Mouse (Mus musculus) hindbrain, embryonic 16.5 days (tissue): ENCODE measurements at regions not wholly inside any gene's neighbourhood (a gene's known extent, or its start where the extent isn't known, plus 50 kb on each side); places are given as distances from the start of the nearest gene placed in this dataset.
A peak's percentile ranks its signal among the peaks of the same experiment; 100 is the strongest.

ENCODE experiments used
- ATAC-seq: fragments of 200-750 bp; cut with Nextera tagmentation; 2 replicates; pipeline ENCODE4 v1.8.0; 2017; ENCODE audit warnings: moderate TSS enrichment, moderate library complexity
- H3K27ac ChIP-seq: fragments of 300-500 bp; sonication (generic); 2 replicates; pipeline ENCODE4 v1.5.1; 2014; ENCODE audit warnings: low read depth, mild to moderate bottlenecking, control low read depth, low read length, moderate library complexity
- H3K27me3 ChIP-seq: fragments of 300-500 bp; sonication (generic); replicated peaks from 2 replicates; pipeline ENCODE4 v1.6.1; 2014; ENCODE audit warnings: low read length; ENCODE audit not compliant: control insufficient read depth, insufficient read depth
- H3K36me3 ChIP-seq: fragments of 300-500 bp; sonication (generic); 2 replicates; pipeline ENCODE4 v1.6.1; 2014; ENCODE audit warnings: mild to moderate bottlenecking, low read length, moderate library complexity, mixed read lengths; ENCODE audit not compliant: control insufficient read depth, insufficient read depth
- H3K4me1 ChIP-seq: fragments of 300-500 bp; sonication (generic); 2 replicates; pipeline ENCODE4 v1.6.1; 2014; ENCODE audit warnings: low read depth, low read length; ENCODE audit not compliant: control insufficient read depth, insufficient read depth
- H3K4me2 ChIP-seq: fragments of 300-500 bp; sonication (generic); 2 replicates; pipeline ENCODE4 v1.6.1; 2014; ENCODE audit warnings: mild to moderate bottlenecking, low read length, control low read depth, moderate library complexity
- H3K4me3 ChIP-seq: fragments of 300-500 bp; sonication (generic); 2 replicates; pipeline ENCODE4 v1.5.1; 2014; ENCODE audit warnings: mild to moderate bottlenecking, low read length, control low read depth, moderate library complexity
- H3K9ac ChIP-seq: fragments of 300-500 bp; sonication (generic); 2 replicates; pipeline ENCODE4 v1.6.1; 2014; ENCODE audit warnings: low read depth, mild to moderate bottlenecking, control low read depth, low read length, moderate library complexity
- H3K9me3 ChIP-seq: fragments of 300-500 bp; sonication (generic); 2 replicates; pipeline ENCODE4 v1.6.1; 2014; ENCODE audit warnings: mild to moderate bottlenecking, low read length, moderate library complexity; ENCODE audit not compliant: control insufficient read depth
- WGBS: fragments of 180-500 bp; shearing (Covaris S2); extraction: QIAGEN DNeasy Blood & Tissue Kit; methylation state at CpG from one replicate; pipeline ENCODE4 v1.1.7; 2014; 5-methylcytosine and 5-hydroxymethylcytosine counted together

GRCm38 (mm10) chr9:101730136-101730535, 131.5 kb upstream of the 9630041A04Rik start:
- H3K27ac ChIP-seq: no peak overlapping the region

GRCm38 (mm10) chr9:101717911-101718310, 143.7 kb upstream of the 9630041A04Rik start:
- peak; percentile 75 for ATAC-seq
- peaks cover 5% of the 10 kb centered on the region for H3K4me1 ChIP-seq
- H3K36me3 ChIP-seq: no peaks in the 10 kb centered on the region
- no peaks in the 10 kb centered on the region for H3K27me3 ChIP-seq
- H3K4me2 ChIP-seq: no peak overlapping the region
- H3K9me3 ChIP-seq: no peaks in the 10 kb centered on the region
- H3K27ac ChIP-seq: 0 out of 2 replicates have a peak overlapping the region, but pooled peaks have one; percentile 32
- WGBS: 32% methylated on average over 2 of the region's 2 CpGs
- no peak overlapping the region for H3K9ac ChIP-seq
- H3K4me3 ChIP-seq: no peak overlapping the region

More at GRCm38 (mm10) chr9:101730136-101730535, 131.5 kb upstream of the 9630041A04Rik start:
- Histone ChIP-seq H3K36me3 (no peaks in the 10 kb centered on the region), H3K27me3 (no peaks in the 10 kb centered on the region), H3K9me3 (no peaks in the 10 kb centered on the region), H3K4me3 (no peak overlapping the region), H3K4me1 (peaks cover 7% of the 10 kb centered on the region; the same call in 1 of the 2 replicates), H3K9ac (no peak overlapping the region), H3K4me2 (no peak overlapping the region)
- 30% methylated on average over 3 of the region's 3 CpGs for WGBS
- ATAC-seq: no peak

- ATAC-seq: no peak
- 78% methylated on average over 5 of the region's 5 CpGs for WGBS
These were observed 145.3 kb upstream of the 9630041A04Rik start for GRCm38 (mm10) chr9:101716326-101716725.

GRCm38 (mm10) chr9:101714805-101715204, 146.8 kb upstream of the 9630041A04Rik start:
- no peaks in the 10 kb centered on the region for H3K27me3 ChIP-seq
- H3K36me3 ChIP-seq: no peaks in the 10 kb centered on the region
- no peak overlapping the region for H3K4me2 ChIP-seq
- 51% methylated on average over 5 of the region's 5 CpGs for WGBS
- no peak overlapping the region for H3K27ac ChIP-seq
- H3K9me3 ChIP-seq: no peaks in the 10 kb centered on the region
- H3K9ac ChIP-seq: no peak overlapping the region
- no peak for ATAC-seq
- H3K4me3 ChIP-seq: no peak overlapping the region
- H3K4me1 ChIP-seq: peaks cover 5% of the 10 kb centered on the region

More at GRCm38 (mm10) chr9:101716326-101716725, 145.3 kb upstream of the 9630041A04Rik start:
- Histone ChIP-seq H3K9ac (no peak overlapping the region), H3K4me3 (no peak overlapping the region), H3K9me3 (no peaks in the 10 kb centered on the region), H3K4me2 (no peak overlapping the region), H3K4me1 (peaks cover 5% of the 10 kb centered on the region), H3K27ac (no peak overlapping the region), H3K36me3 (no peaks in the 10 kb centered on the region), H3K27me3 (no peaks in the 10 kb centered on the region)

- 57% methylated on average over 8 of the region's 8 CpGs for WGBS
- Histone ChIP-seq H3K9me3 (no peaks in the 10 kb centered on the region), H3K27me3 (no peaks in the 10 kb centered on the region), H3K36me3 (no peaks in the 10 kb centered on the region), H3K9ac (no peak overlapping the region), H3K4me1 (no peaks in the 10 kb centered on the region), H3K4me2 (no peak overlapping the region), H3K4me3 (no peak overlapping the region), H3K27ac (no peak overlapping the region)
- peak; percentile 94 for ATAC-seq
These were observed 151.0 kb upstream of the 9630041A04Rik start for GRCm38 (mm10) chr9:101710611-101711071.

GRCm38 (mm10) chr9:101700368-101700767, 161.3 kb upstream of the 9630041A04Rik start:
- H3K27me3 ChIP-seq: no peaks in the 10 kb centered on the region
- no peaks in the 10 kb centered on the region for H3K36me3 ChIP-seq
- H3K9ac ChIP-seq: no peak overlapping the region
- no peaks in the 10 kb centered on the region for H3K4me1 ChIP-seq
- no peak for ATAC-seq
- H3K4me3 ChIP-seq: no peak overlapping the region
- 75% methylated on average over 7 of the region's 7 CpGs for WGBS
- H3K4me2 ChIP-seq: no peak overlapping the region
- no peaks in the 10 kb centered on the region for H3K9me3 ChIP-seq
- no peak overlapping the region for H3K27ac ChIP-seq

- H3K4me2 ChIP-seq: no peak overlapping the region
- WGBS: 91% methylated on average over 5 of the region's 5 CpGs
- no peak overlapping the region for H3K27ac ChIP-seq
- no peak for ATAC-seq
- no peaks in the 10 kb centered on the region for H3K36me3 ChIP-seq
- H3K27me3 ChIP-seq: no peaks in the 10 kb centered on the region; the same call in 1 of the 2 replicates
- H3K9ac ChIP-seq: no peak overlapping the region
- H3K4me1 ChIP-seq: peaks cover 7% of the 10 kb centered on the region
- H3K9me3 ChIP-seq: no peaks in the 10 kb centered on the region
- H3K4me3 ChIP-seq: no peak overlapping the region
These were observed 167.6 kb upstream of the 9630041A04Rik start for GRCm38 (mm10) chr9:101694054-101694453.

- ATAC-seq: no peak
- Histone ChIP-seq H3K4me2 (no peak overlapping the region), H3K9me3 (no peaks in the 10 kb centered on the region), H3K4me3 (no peak overlapping the region), H3K36me3 (no peaks in the 10 kb centered on the region), H3K4me1 (peaks cover 7% of the 10 kb centered on the region), H3K9ac (no peak overlapping the region), H3K27ac (no peak overlapping the region), H3K27me3 (no peaks in the 10 kb centered on the region; the same call in 1 of the 2 replicates)
- 68% methylated on average over 6 of the region's 6 CpGs for WGBS
These were observed 170.3 kb upstream of the 9630041A04Rik start for GRCm38 (mm10) chr9:101691336-101691735.

- Histone ChIP-seq H3K4me2 (peak overlapping the region; percentile 56), H3K9ac (no peak overlapping the region), H3K27ac (no peak overlapping the region; the same call in 1 of the 2 replicates), H3K36me3 (no peaks in the 10 kb centered on the region), H3K4me1 (peaks cover 7% of the 10 kb centered on the region), H3K27me3 (no peaks in the 10 kb centered on the region; the same call in 1 of the 2 replicates), H3K4me3 (no peak overlapping the region), H3K9me3 (no peaks in the 10 kb centered on the region)
- 20% methylated on average over 7 of the region's 7 CpGs for WGBS
- ATAC-seq: peak; percentile 25; the same call in 1 of the 2 replicates
These were observed 170.7 kb upstream of the 9630041A04Rik start for GRCm38 (mm10) chr9:101690916-101691315.
